Mouse (Mus musculus): ENCODE results near the gene C1d. TPM values are rescaled to one million over a fixed set of nuclear protein-coding genes. Genes with fewer than 3 reads are reported as not detected.
"Not testable (repeated sequence)": the region's sequence is repeated elsewhere in the genome, so short reads cannot be mapped to it uniquely, and the experiment has no call there.

The C1d gene
- 104 and 105 TPM in 2 replicates for polyA plus RNA-seq (2015; fragmentation: Nextera tagmentation; extraction: Ambion mirVana)

DNA sequence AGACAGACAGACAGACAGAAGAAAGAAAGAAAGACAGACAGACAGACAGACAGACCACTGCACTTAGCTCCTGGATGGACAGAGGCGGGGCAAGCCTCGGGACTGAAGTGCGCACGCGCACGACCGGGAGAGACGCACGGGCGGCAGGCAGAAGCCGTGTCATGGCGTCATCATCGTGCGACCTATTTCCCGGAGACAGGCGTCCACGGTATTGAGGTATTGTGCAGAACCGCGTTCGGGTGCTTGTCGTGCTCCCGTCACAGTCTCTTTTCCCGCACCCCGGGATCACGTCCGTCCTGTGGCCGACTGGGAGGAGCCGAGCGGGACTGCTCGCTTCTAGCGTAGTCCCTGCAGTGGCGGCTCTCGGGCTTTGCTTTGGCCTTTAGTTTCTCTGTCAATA lies at the start of gene C1d:
C1d (plus strand) TSS at position 137 of the 400 bp plus-strand sequence.
- no peaks in the 10 kb centered on the region for H3K36me3 ChIP-seq (ENCODE audit: control insufficient read depth, insufficient read depth, low read length)
- H3K9ac ChIP-seq (ENCODE audit: low read depth, low read length), result peak within 1 kb of the TSS; percentile 92
- H3K9me3 ChIP-seq (ENCODE audit: control insufficient read depth, low read length), result no peaks in the 10 kb centered on the region
- no peaks in the 10 kb centered on the region for H3K27me3 ChIP-seq (replicated peaks; ENCODE audit: control insufficient read depth, insufficient read depth, low read length)
- H3K4me2 ChIP-seq (ENCODE audit: low read depth, low read length), result peak within 1 kb of the TSS; percentile 61
- under 1% methylated on average over 33 of the region's 33 CpGs for WGBS
- H3K4me1 ChIP-seq (ENCODE audit: control insufficient read depth, insufficient read depth, low read length), result peaks cover 4% of the 10 kb centered on the region; the same call in 1 of the 2 replicates
- peak; percentile 91 for ATAC-seq
- H3K4me3 ChIP-seq (ENCODE audit: low read length), result peak within 1 kb of the TSS; percentile 87
- peak within 1 kb of the TSS; percentile 93 for H3K27ac ChIP-seq (ENCODE audit: low read length)

DNA sequence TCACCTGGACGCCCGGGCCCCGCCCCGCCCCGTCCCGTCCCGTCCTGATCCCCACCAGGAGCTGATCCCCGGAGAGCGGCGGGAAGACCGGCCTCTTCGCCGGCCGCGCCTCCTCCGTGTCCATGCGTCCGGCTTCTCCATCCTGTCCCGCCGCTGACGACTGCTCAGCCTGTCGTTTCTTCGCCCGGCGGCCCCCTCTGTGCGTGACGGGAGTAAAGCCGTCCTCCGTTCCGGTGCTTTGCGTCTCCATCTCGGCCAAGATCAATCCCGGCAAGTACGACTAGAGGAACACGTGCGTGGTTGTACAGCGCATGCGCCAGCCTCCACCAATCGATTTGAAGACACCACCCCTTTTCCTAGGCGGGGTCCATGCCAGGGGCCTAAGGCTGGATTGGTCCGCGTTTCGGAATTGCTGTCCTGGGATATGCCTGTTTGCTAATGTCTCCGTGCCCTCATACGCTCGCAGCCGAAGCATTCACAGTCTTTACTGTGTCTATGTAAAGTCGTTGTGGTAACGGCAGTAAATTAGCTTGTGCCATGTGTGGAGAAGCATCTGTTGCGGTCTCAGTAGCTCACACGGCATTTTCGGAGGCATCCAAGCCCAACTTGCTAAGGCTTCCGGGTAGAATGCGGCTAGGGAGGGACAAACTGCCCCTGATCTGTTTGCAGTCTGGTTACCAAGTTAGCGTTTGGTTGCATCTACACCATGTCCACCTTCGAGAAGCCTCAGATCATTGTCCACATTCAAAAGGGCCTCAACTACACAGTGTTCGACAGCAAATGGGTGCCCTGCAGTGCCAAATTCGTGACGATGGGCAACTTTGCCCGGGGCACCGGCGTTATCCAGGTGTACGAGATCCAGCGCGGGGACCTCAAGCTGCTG lies 45.9 kb upstream of the C1d start, which contains the start of gene Pno1:
Pno1 (minus strand) TSS at position 311 of the 883 bp plus-strand sequence.
- no peaks in the 10 kb centered on the region for H3K36me3 ChIP-seq (ENCODE audit: control insufficient read depth, insufficient read depth, low read length)
- peak within 1 kb of the TSS; percentile 69 for H3K4me2 ChIP-seq (ENCODE audit: low read depth, low read length)
- peak within 1 kb of the TSS; percentile 82 for H3K9ac ChIP-seq (ENCODE audit: low read depth, low read length)
- peak within 1 kb of the TSS; percentile 73 for H3K27ac ChIP-seq (ENCODE audit: low read length)
- H3K27me3 ChIP-seq (replicated peaks; ENCODE audit: control insufficient read depth, insufficient read depth, low read length), result no peaks in the 10 kb centered on the region
- no peaks in the 10 kb centered on the region for H3K9me3 ChIP-seq (ENCODE audit: control insufficient read depth, low read length)
- ATAC-seq, result peak; percentile 99
- under 1% methylated on average over 65 of the region's 65 CpGs for WGBS
- peak within 1 kb of the TSS; percentile 90 for H3K4me3 ChIP-seq (ENCODE audit: low read length)
- peaks cover 8% of the 10 kb centered on the region for H3K4me1 ChIP-seq (ENCODE audit: control insufficient read depth, insufficient read depth, low read length)

DNA sequence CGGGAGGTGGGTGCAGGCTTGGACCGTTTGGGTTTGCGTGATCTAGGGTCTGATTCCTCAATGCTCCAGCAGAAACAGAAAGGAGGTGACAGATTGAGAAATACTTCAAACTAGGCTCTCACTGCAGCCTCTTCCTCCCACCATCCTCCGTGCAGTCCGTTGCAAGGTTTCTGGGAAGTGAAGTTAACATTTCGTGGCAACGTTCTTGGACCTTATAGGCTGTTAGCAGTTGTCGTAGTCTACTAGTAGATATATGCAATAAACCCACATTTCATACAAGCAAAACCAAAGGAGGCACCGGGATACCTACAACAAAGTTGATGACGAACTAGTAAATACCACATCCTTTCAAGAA lies 45.3 kb upstream of the C1d start:
- Histone ChIP-seq H3K9me3 (ENCODE audit: control insufficient read depth, low read length) (no peaks in the 10 kb centered on the region), H3K36me3 (ENCODE audit: control insufficient read depth, insufficient read depth, low read length) (no peaks in the 10 kb centered on the region), H3K27ac (ENCODE audit: low read length) (peak overlapping the region; percentile 70; the same call in 1 of the 2 replicates), H3K27me3 (replicated peaks; ENCODE audit: control insufficient read depth, insufficient read depth, low read length) (no peaks in the 10 kb centered on the region), H3K4me3 (ENCODE audit: low read length) (peak overlapping the region; percentile 90), H3K9ac (ENCODE audit: low read depth, low read length) (peak overlapping the region; percentile 82), H3K4me1 (ENCODE audit: control insufficient read depth, insufficient read depth, low read length) (peaks cover 8% of the 10 kb centered on the region), H3K4me2 (ENCODE audit: low read depth, low read length) (peak overlapping the region; percentile 69)
- WGBS, result 1% methylated on average over 10 of the region's 10 CpGs
- ATAC-seq, result no peak; the same call in none of the 2 replicates

DNA sequence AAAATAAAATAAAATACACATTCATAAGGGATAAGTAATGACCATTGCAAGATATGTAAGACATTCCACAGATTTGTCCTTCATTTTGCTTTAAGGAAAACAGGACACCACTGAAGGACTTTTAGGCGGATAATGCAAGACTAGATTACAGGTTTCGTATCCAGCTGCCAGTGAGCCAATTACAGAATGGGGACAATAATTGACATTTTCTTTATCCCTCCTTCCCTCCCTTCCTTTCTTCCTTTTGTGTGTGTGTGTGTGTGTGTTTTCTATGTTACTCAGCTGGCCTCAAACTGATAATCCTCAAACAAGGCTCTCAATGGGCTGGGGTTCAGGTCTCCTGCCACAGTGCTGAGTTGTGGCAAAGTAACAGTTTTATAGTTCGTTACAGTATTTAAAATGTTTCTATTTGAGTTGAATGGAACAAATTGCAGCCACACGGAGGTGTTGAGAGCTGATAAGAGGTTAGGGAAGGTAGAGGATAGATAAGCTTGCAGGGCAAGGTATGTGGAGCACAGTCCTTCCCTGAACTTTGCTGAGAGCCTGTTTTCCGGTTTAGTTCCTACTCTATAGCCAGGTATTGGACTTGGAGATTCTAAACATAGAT lies 44.4 kb upstream of the C1d start:
- no peak for ATAC-seq
- Histone ChIP-seq H3K27me3 (replicated peaks; ENCODE audit: control insufficient read depth, insufficient read depth, low read length) (no peaks in the 10 kb centered on the region), H3K9me3 (ENCODE audit: control insufficient read depth, low read length) (no peaks in the 10 kb centered on the region), H3K4me1 (ENCODE audit: control insufficient read depth, insufficient read depth, low read length) (peaks cover 8% of the 10 kb centered on the region), H3K4me3 (ENCODE audit: low read length) (no peak overlapping the region), H3K27ac (ENCODE audit: low read length) (no peak overlapping the region), H3K4me2 (ENCODE audit: low read depth, low read length) (peak overlapping the region; percentile 69), H3K36me3 (ENCODE audit: control insufficient read depth, insufficient read depth, low read length) (no peaks in the 10 kb centered on the region), H3K9ac (ENCODE audit: low read depth, low read length) (no peak overlapping the region)
- WGBS, result 69% methylated on average over 5 of the region's 5 CpGs

DNA sequence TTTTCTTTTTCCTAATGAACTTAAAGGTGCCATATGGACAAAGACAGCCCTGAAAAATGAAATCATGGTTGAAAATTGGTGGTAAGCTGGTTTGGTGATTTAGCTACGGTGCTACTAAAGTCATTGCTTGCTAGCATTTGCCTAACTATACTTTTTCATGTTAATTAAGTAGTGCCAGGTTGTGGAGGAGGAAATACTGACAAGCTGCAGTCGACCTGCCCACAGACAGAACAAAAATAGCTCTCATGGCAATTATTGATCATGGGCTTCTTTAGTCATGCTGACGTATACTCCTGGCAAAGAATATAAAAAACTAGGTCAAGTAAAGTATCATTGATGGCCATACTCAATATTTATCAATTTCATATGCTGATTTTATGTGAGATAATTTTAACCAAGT lies 41.9 kb upstream of the C1d start:
- Histone ChIP-seq H3K4me1 (ENCODE audit: control insufficient read depth, insufficient read depth, low read length) (peaks cover 6% of the 10 kb centered on the region), H3K9me3 (ENCODE audit: control insufficient read depth, low read length) (no peaks in the 10 kb centered on the region), H3K9ac (ENCODE audit: low read depth, low read length) (no peak overlapping the region), H3K4me2 (ENCODE audit: low read depth, low read length) (no peak overlapping the region), H3K36me3 (ENCODE audit: control insufficient read depth, insufficient read depth, low read length) (no peaks in the 10 kb centered on the region), H3K27me3 (replicated peaks; ENCODE audit: control insufficient read depth, insufficient read depth, low read length) (no peaks in the 10 kb centered on the region), H3K27ac (ENCODE audit: low read length) (no peak overlapping the region), H3K4me3 (ENCODE audit: low read length) (no peak overlapping the region)
- no peak for ATAC-seq
- WGBS, result 93% methylated on average over 3 of the region's 3 CpGs

DNA sequence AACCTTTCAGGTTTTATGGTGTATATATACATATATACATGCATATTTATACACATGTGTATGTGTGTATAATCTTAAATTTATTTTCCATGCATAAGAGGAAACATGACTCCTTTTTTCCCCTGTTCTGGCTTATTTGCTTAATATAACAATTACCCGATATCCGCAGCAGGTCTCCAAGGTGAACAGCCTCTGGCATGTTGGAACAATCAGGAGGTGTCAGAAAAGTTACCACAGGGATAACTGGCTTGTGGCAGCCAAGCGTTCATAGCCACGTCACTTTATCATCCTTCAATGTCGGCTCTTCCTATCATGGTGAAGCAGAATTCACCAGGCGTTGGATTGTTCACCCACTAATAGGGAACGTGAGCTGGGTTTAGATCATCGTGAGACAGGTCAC lies 36.3 kb upstream of the C1d start:
- Histone ChIP-seq H3K9ac (ENCODE audit: low read depth, low read length) (no peak overlapping the region), H3K9me3 (ENCODE audit: control insufficient read depth, low read length) (no peaks in the 10 kb centered on the region), H3K27me3 (replicated peaks; ENCODE audit: control insufficient read depth, insufficient read depth, low read length) (no peaks in the 10 kb centered on the region), H3K36me3 (ENCODE audit: control insufficient read depth, insufficient read depth, low read length) (no peaks in the 10 kb centered on the region), H3K4me2 (ENCODE audit: low read depth, low read length) (no peak overlapping the region), H3K4me1 (ENCODE audit: control insufficient read depth, insufficient read depth, low read length) (no peaks in the 10 kb centered on the region), H3K4me3 (ENCODE audit: low read length) (no peak overlapping the region), H3K27ac (ENCODE audit: low read length) (no peak overlapping the region)
- no peak for ATAC-seq
- 93% methylated on average over 8 of the region's 8 CpGs for WGBS

DNA sequence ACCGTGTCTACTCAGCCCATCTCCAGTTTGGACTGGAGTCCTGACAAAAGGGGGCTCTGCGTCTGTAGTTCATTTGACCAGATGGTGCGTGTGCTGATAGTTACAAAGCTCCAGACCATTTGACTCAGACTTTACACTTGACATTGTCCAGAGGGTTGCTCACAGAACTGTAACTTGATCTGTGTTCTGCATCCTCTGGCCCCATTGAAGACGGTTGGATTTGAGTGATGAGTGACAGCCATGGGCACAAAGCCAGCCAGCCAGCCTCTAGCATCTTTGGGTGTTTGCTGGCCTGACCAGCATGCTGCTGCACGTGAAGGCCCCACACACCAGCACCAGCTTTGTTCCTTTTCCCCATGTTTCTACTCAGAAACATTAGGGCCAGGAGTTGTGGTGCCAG lies 24.6 kb upstream of the C1d start:
- Histone ChIP-seq H3K9me3 (ENCODE audit: control insufficient read depth, low read length) (no peaks in the 10 kb centered on the region), H3K9ac (ENCODE audit: low read depth, low read length) (no peak overlapping the region), H3K27me3 (replicated peaks; ENCODE audit: control insufficient read depth, insufficient read depth, low read length) (no peaks in the 10 kb centered on the region), H3K36me3 (ENCODE audit: control insufficient read depth, insufficient read depth, low read length) (peaks cover 5% of the 10 kb centered on the region; the same call in 1 of the 2 replicates), H3K4me1 (ENCODE audit: control insufficient read depth, insufficient read depth, low read length) (no peaks in the 10 kb centered on the region), H3K4me3 (ENCODE audit: low read length) (no peak overlapping the region), H3K27ac (ENCODE audit: low read length) (no peak overlapping the region), H3K4me2 (ENCODE audit: low read depth, low read length) (no peak overlapping the region)
- 68% methylated on average over 5 of the region's 5 CpGs for whole genome bisulfite sequencing
- no peak for ATAC-seq

DNA sequence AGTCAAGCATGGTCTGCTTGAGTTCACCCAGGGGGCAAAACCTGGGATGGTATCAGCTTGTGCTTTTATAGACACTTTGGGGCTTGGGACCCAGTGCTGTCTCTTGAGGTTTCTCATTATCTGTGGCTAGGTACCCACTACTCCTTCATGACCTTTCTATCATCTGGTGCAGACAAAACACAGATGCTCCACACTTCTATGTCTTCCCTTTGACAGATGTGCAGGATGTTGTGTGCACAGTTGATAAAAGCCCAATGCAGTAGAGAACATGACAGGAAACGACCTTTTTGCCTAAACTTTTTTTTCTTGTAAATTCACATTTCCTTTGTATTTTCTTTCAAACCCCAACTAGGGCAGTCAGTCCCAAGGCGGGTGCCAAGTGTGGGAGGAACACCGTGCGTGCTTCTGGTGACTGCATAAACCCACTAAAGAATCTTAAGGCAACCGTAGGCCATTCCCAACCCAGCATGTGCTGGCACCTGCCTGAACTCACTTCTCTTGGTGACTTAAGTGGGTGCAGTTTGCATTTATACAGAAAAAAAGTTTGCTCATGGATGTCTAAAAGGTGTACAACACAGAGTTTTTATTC lies 20.8 kb upstream of the C1d start:
- H3K4me2 ChIP-seq (ENCODE audit: low read depth, low read length), result no peak overlapping the region
- H3K27ac ChIP-seq (ENCODE audit: low read length), result no peak overlapping the region
- 72% methylated on average over 5 of the region's 5 CpGs for WGBS
- H3K4me3 ChIP-seq (ENCODE audit: low read length), result no peak overlapping the region
- H3K36me3 ChIP-seq (ENCODE audit: control insufficient read depth, insufficient read depth, low read length), result peaks cover 5% of the 10 kb centered on the region; the same call in 1 of the 2 replicates
- no peaks in the 10 kb centered on the region for H3K9me3 ChIP-seq (ENCODE audit: control insufficient read depth, low read length)
- ATAC-seq, result no peak
- no peaks in the 10 kb centered on the region for H3K4me1 ChIP-seq (ENCODE audit: control insufficient read depth, insufficient read depth, low read length)
- H3K27me3 ChIP-seq (replicated peaks; ENCODE audit: control insufficient read depth, insufficient read depth, low read length), result no peaks in the 10 kb centered on the region
- no peak overlapping the region for H3K9ac ChIP-seq (ENCODE audit: low read depth, low read length)

DNA sequence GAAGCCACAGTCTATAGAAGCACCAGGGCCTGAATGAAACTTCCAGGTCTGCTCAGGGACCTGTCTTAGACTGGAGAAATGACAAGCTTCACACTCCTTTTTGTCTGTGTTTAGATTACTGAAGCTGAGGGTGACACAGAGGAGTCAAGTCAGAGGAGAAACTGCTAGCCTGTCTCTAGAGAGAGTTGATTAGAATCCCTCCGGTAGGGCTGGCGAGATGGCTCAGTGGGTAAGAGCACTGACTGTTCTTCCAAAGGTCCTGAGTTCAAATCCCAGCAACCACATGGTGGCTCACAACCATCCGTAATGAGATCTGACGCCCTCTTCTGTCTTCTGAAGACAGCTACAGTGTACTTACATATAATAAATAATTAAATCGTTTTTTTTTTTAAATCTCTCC lies 18.8 kb upstream of the C1d start:
- not testable (repeated sequence) for ATAC-seq; H3K36me3 ChIP-seq (ENCODE audit: control insufficient read depth, insufficient read depth, low read length); H3K9me3 ChIP-seq (ENCODE audit: control insufficient read depth, low read length); H3K4me2 ChIP-seq (ENCODE audit: low read depth, low read length); H3K4me1 ChIP-seq (ENCODE audit: control insufficient read depth, insufficient read depth, low read length); H3K27ac ChIP-seq (ENCODE audit: low read length); H3K27me3 ChIP-seq (replicated peaks; ENCODE audit: control insufficient read depth, insufficient read depth, low read length); H3K4me3 ChIP-seq (ENCODE audit: low read length); H3K9ac ChIP-seq (ENCODE audit: low read depth, low read length)
- WGBS, result 87% methylated on average over 5 of the region's 5 CpGs

All from intestine, embryonic 16.5 days (tissue).